Mouse (Mus musculus) heart, postnatal 10 days (tissue): ENCODE data around the gene Ccnh. TPM values are rescaled to one million over a fixed set of nuclear protein-coding genes. Genes with fewer than 3 reads are reported as not detected.
"Not testable (repeated sequence)": the region's sequence is repeated elsewhere in the genome, so short reads cannot be mapped to it uniquely, and the experiment has no call there.

Experiments
- DNase-seq, 2 experiments: peaks; one replicate each; pipeline ENCODE4 v3.0.0; 2021
- intact Hi-C: fragments of 180-260 bp; cut with DNase I; formaldehyde crosslinking; loops from one replicate; pipeline ENCODE4 v1.15.1; 2025
- total RNA-seq, 2 experiments: library from RNA; stranded (reverse); gene quantifications; 2 replicates each; pipeline ENCODE4 v1.2.3; 2021

Ccnh gene
- 10 to 100 TPM; 25.5 to 35.2 TPM for total RNA-seq

DNA sequence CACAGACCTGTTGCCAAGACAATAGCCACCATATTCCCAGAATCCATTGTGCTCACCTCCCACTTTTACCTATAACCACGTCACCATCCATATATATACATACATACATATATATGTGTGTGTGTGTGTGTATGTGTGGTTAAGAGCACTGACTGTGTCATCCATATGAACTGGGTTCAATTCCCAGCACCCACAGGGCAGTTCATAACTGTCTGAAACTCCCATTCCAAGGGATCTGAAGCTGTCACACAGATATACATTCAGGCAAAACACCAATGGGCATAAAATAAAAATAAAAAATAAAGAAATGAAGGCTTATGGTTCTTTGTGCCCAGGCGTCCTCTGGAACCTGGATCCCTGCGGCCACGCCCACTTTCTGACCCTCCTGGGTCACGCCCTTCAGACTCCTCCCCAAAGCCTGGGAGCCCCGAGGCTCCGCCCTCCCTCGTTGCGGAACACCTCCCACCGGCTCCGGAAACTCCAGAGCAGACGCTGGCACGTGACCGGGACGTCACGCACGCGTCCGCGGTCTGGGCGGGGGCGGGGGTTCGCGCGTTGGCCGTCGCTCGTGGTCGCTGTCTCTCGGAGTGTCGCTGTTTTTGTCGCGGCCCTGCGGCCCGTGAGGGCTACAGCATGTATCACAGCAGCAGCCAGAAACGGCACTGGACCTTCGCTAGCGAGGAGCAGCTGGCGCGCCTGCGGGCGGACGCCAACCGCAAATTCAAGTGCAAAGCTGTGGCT is at the start of gene Ccnh:
Ccnh (plus strand) TSS at position 506 of the 741 bp plus-strand sequence.
- intact Hi-C loops: no loop called here
- peak; percentile 94 to 95 for DNase-seq

DNA sequence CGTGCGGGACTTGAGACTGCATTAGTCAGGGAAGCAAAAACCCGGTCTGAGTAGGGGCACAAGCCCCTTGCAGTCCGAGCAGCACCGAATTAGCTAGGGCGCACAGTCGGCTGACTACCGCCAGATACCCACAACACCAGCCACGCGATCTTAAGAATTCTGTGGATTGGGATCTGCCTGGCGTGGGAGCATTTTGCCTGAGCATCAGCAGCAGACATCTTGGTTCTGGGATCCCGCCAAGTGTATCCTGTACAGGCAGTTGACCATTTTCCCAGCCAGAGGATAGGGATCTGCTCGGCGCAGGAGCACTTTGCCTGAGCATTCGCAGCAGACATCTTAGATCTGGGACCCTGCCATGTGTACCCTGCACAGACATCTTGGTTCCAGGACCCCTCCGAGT is 45.8 kb upstream of the Ccnh start:
- intact Hi-C loops, DNase-seq: not testable (repeated sequence)

DNA sequence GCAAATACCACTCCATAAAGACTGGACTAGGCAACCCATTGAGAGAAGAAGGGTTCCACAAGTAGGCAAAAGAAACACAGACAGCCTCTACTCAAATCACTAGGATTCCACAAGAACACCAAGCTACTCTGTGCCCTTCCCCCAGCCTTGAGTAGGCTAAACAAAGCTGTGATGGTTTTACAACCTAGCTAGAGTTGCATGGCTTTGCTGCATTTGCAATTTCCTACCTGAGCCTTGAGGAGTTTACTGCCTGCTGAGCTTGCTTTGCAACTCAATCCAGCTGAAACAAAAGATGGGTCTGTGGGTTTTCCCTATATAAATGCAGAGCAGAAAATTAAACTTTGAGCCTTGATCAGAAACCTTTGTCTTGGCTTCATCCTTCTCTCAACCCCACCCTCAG is 42.7 kb upstream of the Ccnh start:
- DNase-seq: no peak
- intact Hi-C loops: no loop called here

DNA sequence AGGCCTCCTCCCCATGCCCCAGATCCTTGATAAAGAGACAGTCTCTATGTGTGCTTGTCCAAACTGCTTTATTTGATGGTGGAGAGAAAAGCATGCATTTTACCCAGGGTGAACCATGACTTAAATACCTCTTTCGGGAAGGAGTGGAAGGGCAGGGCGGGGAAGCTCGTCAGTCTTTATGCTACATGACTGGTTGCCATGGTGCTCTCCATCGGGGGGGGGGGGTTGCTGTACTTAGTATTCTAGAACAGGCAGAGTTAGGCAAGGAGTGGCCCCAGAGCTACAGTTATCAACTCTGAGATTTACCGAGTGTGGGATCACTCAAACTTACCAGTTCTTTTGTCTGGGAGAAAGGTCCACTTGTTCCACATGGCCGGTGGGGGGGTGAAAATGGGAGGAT is 34.5 kb upstream of the Ccnh start:
- intact Hi-C loops: no loop called here

DNA sequence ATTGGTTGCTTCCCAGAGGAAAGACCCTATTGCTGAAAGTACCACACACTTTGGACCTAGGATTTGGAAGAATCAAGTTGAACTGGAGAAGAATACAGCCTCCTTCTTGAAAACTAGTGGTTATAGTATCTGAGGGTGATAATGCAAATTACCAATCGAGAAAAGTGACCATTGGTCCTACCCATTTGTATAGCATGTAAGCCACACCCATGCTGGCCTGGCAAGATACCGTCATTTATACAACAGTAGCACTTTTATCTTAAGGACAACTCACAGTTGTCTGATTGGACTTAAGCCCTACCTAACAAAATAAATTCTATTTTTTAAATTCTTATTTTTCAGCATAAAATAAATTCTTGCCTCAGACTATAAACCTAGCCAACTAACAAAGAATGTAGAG is 29.2 kb upstream of the Ccnh start:
- intact Hi-C loops: loop anchor here (5.0 to 10.0 kb wide), 2 partner anchors 473 to 1445 kb away; no protein-coding TSS in a partner anchor

More for the DNA sequence above, 34.5 kb upstream of the Ccnh start:
- no peak for DNase-seq

DNA sequence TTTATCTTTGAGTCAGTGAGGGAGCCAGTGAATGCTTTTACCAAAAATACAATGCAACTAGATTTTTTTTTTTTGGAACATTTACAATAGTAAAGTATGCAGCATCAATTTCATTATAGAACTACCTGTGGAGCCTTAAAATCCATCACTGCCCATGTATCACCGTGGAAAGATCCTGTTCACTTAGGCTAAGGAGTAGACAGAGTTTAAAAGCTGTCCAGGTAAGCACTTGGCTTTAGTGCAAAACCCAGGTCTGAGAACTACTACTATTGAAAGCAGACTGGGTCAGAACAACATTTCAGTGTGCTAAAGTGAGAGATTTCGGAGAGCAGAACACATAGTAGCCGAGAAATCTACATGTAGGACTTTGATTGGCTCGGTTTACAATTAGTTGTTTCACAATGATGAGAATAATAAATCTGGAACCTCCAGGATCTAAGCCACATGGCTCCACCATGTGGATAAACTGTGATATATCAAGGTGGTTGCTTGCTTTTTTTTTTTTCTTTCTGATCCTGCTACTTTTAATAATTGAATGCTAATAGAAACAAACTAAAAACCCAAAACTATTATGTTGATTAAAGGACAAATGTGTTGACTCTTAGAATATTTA is 24.6 kb upstream of the Ccnh start:
- intact Hi-C loops: loop anchor here (5.0 to 10.0 kb wide), 2 partner anchors 477 to 1450 kb away; no protein-coding TSS in a partner anchor
- DNase-seq: no peak

More for the DNA sequence above, 29.2 kb upstream of the Ccnh start:
- no peak for DNase-seq

DNA sequence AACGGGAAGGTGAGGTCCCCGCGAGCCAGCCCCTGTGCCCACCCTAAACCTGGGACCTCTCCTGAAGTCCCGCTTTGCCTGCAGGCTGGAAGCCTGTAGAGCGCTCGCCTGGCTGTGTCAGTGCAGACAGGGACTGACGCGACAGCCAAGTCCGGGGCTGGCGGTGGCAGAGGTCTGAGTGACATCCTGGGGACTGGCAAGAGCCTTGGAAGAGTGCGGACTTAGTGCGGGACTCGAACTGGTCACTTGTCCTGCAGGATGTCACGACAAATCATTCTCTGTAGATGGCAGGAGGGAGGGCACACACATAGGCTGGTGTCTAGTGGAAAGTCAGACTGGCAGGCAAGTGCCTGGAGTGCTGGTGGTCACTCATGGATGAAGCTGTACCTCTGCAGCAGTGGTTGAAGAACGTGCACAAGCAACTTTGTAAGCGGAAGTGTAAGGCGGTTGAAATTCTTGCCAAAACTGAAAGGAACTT is 475 bp downstream of the Ccnh start:
- intact Hi-C loops: loop anchor here (10.0 kb wide), 1 partner anchor 855 kb away; the partner anchor contains the start of gene Cox7c
- no peak for DNase-seq

DNA sequence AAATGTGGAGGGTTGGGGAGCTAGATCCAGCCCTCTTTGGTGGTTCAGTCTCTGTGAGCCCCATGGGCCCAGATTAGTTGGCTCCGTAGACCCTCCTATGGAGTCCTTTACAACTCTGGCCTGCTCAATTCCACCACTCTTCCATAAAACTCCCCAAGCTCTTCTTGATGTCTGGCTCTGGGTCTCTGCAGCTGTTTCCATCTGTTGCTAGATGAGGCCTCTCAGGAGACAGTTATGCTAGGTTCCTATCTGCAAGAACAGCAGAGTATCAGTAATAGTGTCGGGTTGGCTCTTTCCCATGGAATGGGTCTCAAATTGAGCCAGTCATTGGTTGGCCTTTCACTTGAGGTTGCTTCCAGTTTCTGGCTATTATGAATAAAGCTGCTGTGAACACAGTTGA is 2.0 kb downstream of the Ccnh start:
- intact Hi-C loops: loop anchor here (10.0 kb wide), 1 partner anchor 854 kb away; the partner anchor contains the start of gene Cox7c
- DNase-seq: peak in 1 of 2 experiments; percentile 1

DNA sequence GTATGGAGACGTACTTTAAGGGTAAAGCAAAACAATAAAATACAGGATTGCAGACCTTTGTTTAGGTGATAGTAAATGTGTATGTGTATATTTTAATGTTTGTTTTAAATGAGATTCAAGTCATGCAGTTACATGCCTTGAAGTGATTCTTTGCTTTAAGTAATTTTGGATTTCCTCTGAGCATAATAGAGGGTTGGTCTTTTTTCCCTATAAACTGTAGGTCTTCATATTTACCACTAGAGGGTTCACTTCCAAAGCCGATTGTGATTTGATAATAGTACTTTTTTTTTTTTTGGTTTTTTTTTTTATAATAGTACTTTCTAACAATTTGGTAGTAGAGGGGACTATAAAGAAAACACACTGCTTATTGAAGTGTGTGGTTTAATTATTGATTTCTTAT is 18.3 kb downstream of the Ccnh start:
- intact Hi-C loops: loop anchor here (10.0 kb wide), 1 partner anchor 347 kb away; no protein-coding TSS in a partner anchor
- DNase-seq: no peak

DNA sequence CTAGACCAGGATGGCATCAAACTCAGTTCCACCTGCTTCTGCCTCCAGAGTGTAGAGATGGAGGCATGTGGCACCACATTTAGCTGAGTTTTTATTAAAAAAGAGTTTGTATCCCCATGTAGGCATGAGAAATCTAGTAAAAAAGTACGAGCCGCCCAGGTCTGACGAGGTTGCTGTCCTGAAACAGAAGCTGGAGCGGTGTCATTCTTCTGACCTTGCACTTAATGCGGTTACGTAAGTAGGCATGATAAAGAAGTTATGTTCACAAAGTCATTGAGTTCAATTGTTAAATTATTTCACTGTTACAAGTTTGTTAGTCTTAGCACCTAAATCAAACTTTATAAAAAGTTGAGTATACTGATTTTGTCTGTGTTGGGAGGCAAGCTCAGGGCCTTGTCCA is 19.4 kb downstream of the Ccnh start:
- no peak for DNase-seq
- intact Hi-C loops: loop anchor here (10.0 kb wide), 1 partner anchor 346 kb away; no protein-coding TSS in a partner anchor

DNA sequence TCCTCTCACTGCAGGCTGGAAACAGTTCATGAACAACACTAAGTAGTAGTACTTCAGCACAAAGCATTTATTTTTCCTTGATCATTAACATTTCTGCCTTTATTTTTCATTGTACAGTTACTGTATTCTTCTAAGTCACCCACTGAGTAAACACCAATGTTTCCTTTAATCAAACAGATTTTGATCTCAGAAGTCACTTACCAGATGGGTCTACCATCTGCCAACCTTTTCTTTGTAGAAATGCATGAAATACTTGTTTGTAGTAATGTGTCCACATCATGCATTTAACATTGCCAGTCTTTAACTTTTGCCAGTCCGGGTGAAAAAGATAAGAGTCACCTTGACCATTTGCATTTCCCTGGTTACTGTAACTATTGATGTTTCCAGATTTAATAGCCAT is 21.1 kb downstream of the Ccnh start:
- DNase-seq: no peak
- intact Hi-C loops: no loop called here

DNA sequence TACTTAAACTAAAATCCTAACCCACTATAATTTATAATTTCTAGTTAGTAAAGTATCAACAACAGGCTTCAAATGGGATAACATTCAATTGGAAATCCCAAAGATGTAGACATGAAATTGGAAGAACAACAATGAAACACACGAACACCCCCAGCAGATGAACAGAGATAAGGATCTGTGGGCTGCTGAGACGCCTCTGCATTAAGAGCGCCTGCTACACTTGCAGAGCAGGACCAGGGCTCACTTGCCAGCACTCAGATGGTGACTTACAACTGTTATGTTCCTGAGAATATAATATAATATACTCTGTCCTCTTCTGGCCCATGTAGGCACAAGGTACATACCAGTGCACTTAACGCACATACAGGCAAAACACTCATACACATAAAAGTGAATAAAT is 29.4 kb downstream of the Ccnh start:
- intact Hi-C loops: no loop called here
- DNase-seq: no peak

DNA sequence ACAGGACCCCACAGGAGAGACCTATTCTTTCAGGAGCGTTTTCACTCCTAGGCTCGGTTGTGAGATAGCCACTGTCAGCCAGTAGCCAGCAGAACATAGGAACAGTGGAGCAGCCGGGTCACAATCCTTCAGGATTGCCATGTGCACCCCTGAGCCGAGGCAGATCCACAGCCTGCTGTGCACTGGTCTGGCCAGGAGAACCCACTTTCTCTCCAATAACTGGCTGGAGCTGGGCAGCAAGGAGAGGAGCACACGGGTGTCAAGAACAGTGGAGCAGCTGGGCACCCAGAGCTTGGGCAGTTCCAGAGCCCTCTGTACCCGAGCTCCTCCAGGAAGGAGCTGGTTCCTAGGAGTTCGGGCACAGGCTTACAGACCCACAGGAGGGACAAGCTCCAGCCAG is 49.6 kb downstream of the Ccnh start:
- intact Hi-C loops: no loop called here

More for the DNA sequence above, 49.6 kb downstream of the Ccnh start:
- DNase-seq: no peak

Other genes starting within 250 kb of the Ccnh start
- 10 to 100 TPM; 41.8 to 48.1 TPM for gene Rasa1, start 99.7 kb downstream of the Ccnh start, total RNA-seq